Mouse (Mus musculus): ENCODE measurements around the gene Dmrta2.

DNA sequence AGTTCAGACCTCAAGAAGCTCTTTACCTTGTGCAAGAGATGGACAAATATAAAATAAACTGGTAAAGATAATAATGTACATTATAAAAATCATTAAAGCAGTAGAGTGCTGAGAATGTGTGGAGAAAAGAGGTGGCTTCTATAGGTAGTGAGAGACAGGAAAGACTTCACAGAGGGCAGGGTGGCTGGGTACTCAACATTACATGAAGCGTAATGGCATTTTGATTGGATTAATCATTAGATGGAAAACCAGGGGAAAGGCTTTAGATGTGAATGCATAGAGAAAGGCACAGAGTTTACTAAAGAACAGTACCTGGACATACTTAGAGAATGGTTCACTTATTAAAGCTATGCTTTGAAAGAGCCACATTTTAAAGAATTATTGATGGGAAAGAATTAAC lies 48.8 kb upstream of the Dmrta2 start:
- TF ChIP-seq CTCF (IDR thresholded peaks at IDR 0.05) (no peak), EP300 (IDR thresholded peaks at IDR 0.05; ENCODE audit: insufficient read depth, low read depth, low read length) (no peak)

Data from heart, adult 2 months (tissue).